Mouse (Mus musculus) right cerebral cortex, adult 2 months (tissue): Measurements from ENCODE around the gene Trmt61a.

Experiments
- DNase-seq, 2 experiments: peaks; one replicate each; pipeline ENCODE4 v3.0.0; 2021 to 2022; ENCODE audit warnings: low spot score in 2 of 2

Gene Trmt61a

DNA sequence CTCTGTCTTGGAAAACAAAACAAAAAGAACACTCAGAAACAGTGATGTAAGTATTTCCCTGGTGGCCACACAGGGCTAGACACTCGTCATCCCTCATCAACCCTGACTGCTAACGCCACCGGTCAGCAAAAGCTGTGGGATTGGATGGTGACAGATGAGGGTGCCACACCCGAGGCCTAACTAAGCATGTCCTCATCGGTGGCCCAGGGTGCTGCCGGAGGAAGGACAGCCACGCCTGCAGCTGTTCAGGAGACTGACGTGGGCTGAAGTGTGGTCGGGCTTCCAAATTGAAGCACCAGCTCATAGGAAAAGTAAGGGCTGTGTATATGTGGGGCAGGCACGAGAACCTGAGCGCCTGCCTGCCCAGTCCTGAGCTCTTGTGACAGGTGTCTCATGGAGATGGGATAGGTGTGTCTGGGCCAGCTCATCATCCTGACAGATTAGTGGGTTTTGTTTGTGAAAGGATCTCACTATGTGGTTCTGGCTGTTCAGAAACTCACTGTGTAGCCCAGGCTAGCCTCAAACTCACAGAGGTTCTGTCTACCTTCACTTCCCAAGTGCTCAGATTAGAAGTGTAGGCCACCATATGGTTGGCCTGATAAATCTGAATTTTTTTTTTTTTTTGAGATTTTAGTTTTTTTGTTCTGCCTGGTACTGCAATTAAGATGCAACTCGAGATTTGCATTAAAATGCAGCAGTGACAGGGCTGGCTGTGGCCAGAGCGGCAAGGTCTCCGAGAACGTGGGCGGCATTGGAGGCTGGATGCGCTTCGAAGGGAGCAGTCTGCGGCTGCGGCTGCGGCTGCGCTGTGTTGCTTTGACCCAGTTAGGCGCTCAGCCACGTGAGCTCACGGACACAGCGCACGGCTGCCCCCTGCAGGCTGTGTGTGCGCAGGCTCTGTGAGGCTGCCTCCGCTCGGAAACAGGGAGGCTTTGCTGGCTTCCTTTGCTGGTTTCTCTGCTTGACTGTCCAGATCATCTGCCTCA lies 54.2 kb downstream of the Trmt61a start:
- DNase-seq: peak; percentile 87 to 91

DNA sequence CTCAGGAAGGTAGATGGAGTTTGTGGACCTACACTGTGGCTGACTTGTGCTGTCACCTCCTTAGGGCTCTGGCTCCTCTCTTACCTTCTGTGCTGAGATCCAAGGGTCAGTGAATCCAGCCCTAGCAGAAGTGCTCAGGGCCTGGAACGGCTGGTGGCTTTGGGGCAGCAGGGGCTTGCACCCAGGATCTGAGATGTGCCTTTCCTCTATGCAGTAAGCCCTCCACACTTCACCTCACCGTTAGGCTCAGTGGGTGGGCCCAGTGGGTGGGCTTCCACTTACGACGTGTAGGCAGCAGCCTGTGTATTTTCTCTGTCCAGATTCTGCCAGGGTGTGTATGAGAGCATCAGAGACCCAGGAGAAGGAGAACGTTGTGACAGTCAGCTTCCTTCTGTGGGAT lies 55.0 kb downstream of the Trmt61a start:
- DNase-seq: no peak
